Mouse (Mus musculus) MEL (cell line): ENCODE results near the gene Papola. TPM values are rescaled to one million over a fixed set of nuclear protein-coding genes. Genes with fewer than 3 reads are reported as not detected.

Experiments
- DNase-seq: peaks from one replicate; pipeline ENCODE4 v3.0.0; 2011; ENCODE audit warnings: low read depth, low spot score
- H3K27ac ChIP-seq: 2 replicates; pipeline ENCODE4 v1.5.1; 2012; ENCODE audit warnings: low read depth, mild to moderate bottlenecking, control low read depth, low read length, moderate library complexity; ENCODE audit not compliant: control insufficient read depth
- H3K27me3 ChIP-seq, 2 experiments: fragments of 150-350 bp in 1 of 2; sonication (generic) in 1 of 2; 2 replicates each; pipeline ENCODE4 v1.6.1; 2012; ENCODE audit warnings: low read length in 2 of 2, mild to moderate bottlenecking in 2 of 2, improper control_type of control experiment in 1 of 2, moderate library complexity in 1 of 2; ENCODE audit not compliant: insufficient read depth in 2 of 2, control insufficient read depth in 1 of 2
- H3K36me3 ChIP-seq, 2 experiments: 2 replicates each; pipeline ENCODE4 v1.6.1; 2012 to 2014; ENCODE audit warnings: low read length in 2 of 2, improper control_type of control experiment in 1 of 2, inconsistent platforms in 1 of 2, mild to moderate bottlenecking in 1 of 2; ENCODE audit not compliant: insufficient read depth in 2 of 2, control insufficient read depth in 1 of 2
- H3K4me1 ChIP-seq, 2 experiments: fragments of 150-350 bp in 1 of 2; sonication (generic) in 1 of 2; 2 replicates each; pipeline ENCODE4 v1.6.1; 2012; ENCODE audit warnings: low read length in 2 of 2, improper control_type of control experiment in 1 of 2, mild to moderate bottlenecking in 1 of 2; ENCODE audit not compliant: insufficient read depth in 2 of 2, control insufficient read depth in 1 of 2
- H3K4me3 ChIP-seq, 2 experiments: fragments of 150-350 bp in 1 of 2; sonication (generic) in 1 of 2; 2 replicates each; pipeline ENCODE4 v1.5.1; 2012; ENCODE audit warnings: low read depth in 2 of 2, low read length in 2 of 2, mild to moderate bottlenecking in 2 of 2, moderate library complexity in 2 of 2, control low read depth in 1 of 2, improper control_type of control experiment in 1 of 2; ENCODE audit not compliant: control insufficient read depth in 1 of 2, insufficient read depth in 1 of 2
- H3K79me2 ChIP-seq: 2 replicates; pipeline ENCODE4 v1.6.1; 2012; ENCODE audit warnings: mild to moderate bottlenecking, low read length, moderate library complexity; ENCODE audit not compliant: control insufficient read depth, poor library complexity, insufficient read depth
- H3K9ac ChIP-seq: 2 replicates; pipeline ENCODE4 v1.6.1; 2012; ENCODE audit warnings: low read depth, mild to moderate bottlenecking, control low read depth, low read length, moderate library complexity; ENCODE audit not compliant: control insufficient read depth, poor library complexity, severe bottlenecking
- H3K9me3 ChIP-seq: fragments of 150-350 bp; sonication (generic); replicated peaks from 2 replicates; pipeline ENCODE4 v1.6.1; 2012; ENCODE audit warnings: mild to moderate bottlenecking, low read length, improper control_type of control experiment, moderate library complexity; ENCODE audit not compliant: insufficient read depth
- CTCF ChIP-seq, 3 experiments: IDR thresholded peaks in 2 of 3; conservative IDR thresholded peaks in 1 of 3; 2 replicates each; pipeline ENCODE4 v1.5.1; 2011 to 2012; ENCODE audit warnings: low read length in 3 of 3, low read depth in 2 of 3, mild to moderate bottlenecking in 2 of 3, improper control_type of control experiment in 1 of 3, inconsistent platforms in 1 of 3, mixed read lengths in 1 of 3, moderate library complexity in 1 of 3; ENCODE audit not compliant: control insufficient read depth in 1 of 3, insufficient read depth in 1 of 3, poor library complexity in 1 of 3, severe bottlenecking in 1 of 3
- E2F4 ChIP-seq: IDR thresholded peaks from 2 replicates; pipeline ENCODE4 v1.6.1; 2011; ENCODE audit warnings: low read depth, low read length, improper control_type of control experiment, borderline replicate concordance
- ELF1 ChIP-seq: IDR thresholded peaks from 2 replicates; pipeline ENCODE4 v1.6.1; 2014; ENCODE audit warnings: low read depth, mild to moderate bottlenecking, inconsistent platforms, low read length, improper control_type of control experiment, moderate library complexity
- ETS1 ChIP-seq: IDR thresholded peaks from 2 replicates; pipeline ENCODE4 v1.6.1; 2012; ENCODE audit warnings: low read depth, mild to moderate bottlenecking, inconsistent platforms, low read length, improper control_type of control experiment, moderate library complexity
- GABPA ChIP-seq: IDR thresholded peaks from 2 replicates; pipeline ENCODE4 v1.6.1; 2012; ENCODE audit warnings: low read depth, mild to moderate bottlenecking, inconsistent platforms, low read length, improper control_type of control experiment, moderate library complexity
- HCFC1 ChIP-seq: IDR thresholded peaks from 2 replicates; pipeline ENCODE4 v1.6.1; 2012; ENCODE audit warnings: low read depth, mild to moderate bottlenecking, inconsistent platforms, low read length, improper control_type of control experiment, moderate library complexity
- JUND ChIP-seq: IDR thresholded peaks from 2 replicates; pipeline ENCODE4 v1.6.1; 2011; ENCODE audit warnings: low read depth, mild to moderate bottlenecking, improper control_type of control experiment, low read length
- MAX ChIP-seq: IDR thresholded peaks from 2 replicates; pipeline ENCODE4 v1.6.1; 2011; ENCODE audit warnings: low read length, improper control_type of control experiment
- MYC ChIP-seq: IDR thresholded peaks from 2 replicates; pipeline ENCODE4 v1.6.1; 2011; ENCODE audit warnings: low read depth, mild to moderate bottlenecking, low read length, improper control_type of control experiment, moderate library complexity
- NELFE ChIP-seq: IDR thresholded peaks from 2 replicates; pipeline ENCODE4 v1.6.1; 2011; ENCODE audit warnings: low read depth, low read length, improper control_type of control experiment
- POLR2A ChIP-seq, 2 experiments: IDR thresholded peaks; 2 replicates each; pipeline ENCODE4 v1.6.1; 2011 to 2012; ENCODE audit warnings: low read length in 2 of 2, mild to moderate bottlenecking in 2 of 2, control low read depth in 1 of 2, improper control_type of control experiment in 1 of 2, low read depth in 1 of 2, moderate library complexity in 1 of 2; ENCODE audit not compliant: control insufficient read depth in 1 of 2, insufficient read depth in 1 of 2, poor library complexity in 1 of 2
- POLR2AphosphoS5 ChIP-seq: IDR thresholded peaks from 2 replicates; pipeline ENCODE4 v1.6.1; 2012; ENCODE audit warnings: low read depth, borderline replicate concordance, mild to moderate bottlenecking, inconsistent platforms, low read length, moderate library complexity, mixed read lengths
- RAD21 ChIP-seq: IDR thresholded peaks from 2 replicates; pipeline ENCODE4 v1.6.1; 2011; ENCODE audit warnings: mild to moderate bottlenecking, low read depth, low read length, improper control_type of control experiment
- RCOR1 ChIP-seq: IDR thresholded peaks from 2 replicates; pipeline ENCODE4 v1.6.1; 2012; ENCODE audit warnings: low read depth, mild to moderate bottlenecking, inconsistent platforms, low read length, improper control_type of control experiment
- SIN3A ChIP-seq: IDR thresholded peaks from 2 replicates; pipeline ENCODE4 v1.6.1; 2012; ENCODE audit warnings: low read length, improper control_type of control experiment, inconsistent platforms
- SMC3 ChIP-seq: IDR thresholded peaks from 2 replicates; pipeline ENCODE4 v1.6.1; 2011; ENCODE audit warnings: low read depth, low read length, improper control_type of control experiment
- TAL1 ChIP-seq: IDR thresholded peaks from 2 replicates; pipeline ENCODE4 v1.6.1; 2012; ENCODE audit warnings: mild to moderate bottlenecking, inconsistent platforms, low read length, moderate library complexity, mixed read lengths
- TCF12 ChIP-seq: IDR thresholded peaks from 2 replicates; pipeline ENCODE4 v1.6.1; 2014; ENCODE audit warnings: low read depth, mild to moderate bottlenecking, inconsistent platforms, low read length, improper control_type of control experiment, moderate library complexity
- ZKSCAN1 ChIP-seq: IDR thresholded peaks from 2 replicates; pipeline ENCODE4 v1.6.1; 2012; ENCODE audit warnings: low read depth, mild to moderate bottlenecking, inconsistent platforms, low read length, improper control_type of control experiment, moderate library complexity
- ZNF384 ChIP-seq: IDR thresholded peaks from 2 replicates; pipeline ENCODE4 v1.6.1; 2012; ENCODE audit warnings: low read depth, mild to moderate bottlenecking, inconsistent platforms, low read length, improper control_type of control experiment
- polyA plus RNA-seq, 2 experiments: library from polyadenylated mRNA; stranded (reverse) in 1 of 2; unstranded in 1 of 2; fragments of >175 nt in 1 of 2; fragments of >200 nt in 1 of 2; gene quantifications; 2 replicates each; pipeline versions ENCODE4 v1.2.1 to v1.2.4; 2012; ENCODE audit warnings: low replicate concordance in 2 of 2, low read depth in 1 of 2; ENCODE audit not compliant: insufficient read length in 2 of 2, insufficient read depth in 1 of 2, missing spikeins in 1 of 2
- total RNA-seq: library from RNA; depleted of rRNA; stranded (reverse); fragments of 300-350 nt; gene quantifications from 2 replicates; pipeline ENCODE4 v1.2.3, GENCODE M21; 2012

The Papola gene
- total and polyA plus RNA-seq, 3 experiments, result 144 to 329 (median 193) TPM

GRCm38 (mm10) chr12:105807416-105807815 is 22.9 kb downstream of the Papola start:
- H3K4me1 ChIP-seq, result peaks cover 7 to 21% of the 10 kb centered on the region in 2 experiments
- H3K4me3 ChIP-seq, result no peak overlapping the region
- no peak overlapping the region for H3K27ac ChIP-seq
- no peaks in the 10 kb centered on the region for H3K9me3 ChIP-seq
- peak; percentile 31; the same call in 1 of the 2 replicates for TF ChIP-seq RCOR1
- TF ChIP-seq RAD21, result no peak
- peak; percentile 31 for DNase-seq
- no peaks in the 10 kb centered on the region for H3K27me3 ChIP-seq
- H3K36me3 ChIP-seq, result peaks cover 45 to 80% of the 10 kb centered on the region in 2 experiments
- H3K9ac ChIP-seq, result no peak overlapping the region
- H3K79me2 ChIP-seq, result peaks cover 8% of the 10 kb centered on the region; the same call in 1 of the 2 replicates

DNA sequence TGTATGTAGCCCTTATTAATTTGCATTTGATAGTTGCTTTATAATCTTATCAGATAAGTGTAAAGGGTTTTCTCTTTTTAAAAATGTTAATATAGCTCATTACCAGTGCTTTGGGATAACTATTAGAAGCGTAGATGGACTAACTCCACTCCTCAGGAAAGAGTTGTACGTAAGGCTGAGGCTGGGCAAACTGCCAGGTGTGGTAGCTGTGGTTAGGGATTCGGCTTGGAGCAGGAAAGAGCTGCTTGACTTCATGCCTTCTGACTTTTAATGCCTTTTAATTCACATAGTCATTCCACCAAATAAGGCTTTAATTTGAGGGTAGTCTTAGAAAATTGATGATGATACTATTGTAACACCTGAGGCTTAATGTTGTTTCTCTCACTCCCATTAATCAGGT is 24.5 kb downstream of the Papola start:
- no peak overlapping the region for H3K4me3 ChIP-seq
- no peak for TF ChIP-seq ETS1
- TF ChIP-seq MAX, result no peak
- no peak for TF ChIP-seq JUND
- TF ChIP-seq MYC, result no peak
- TF ChIP-seq POLR2AphosphoS5, result no peak
- no peak for TF ChIP-seq SMC3
- TF ChIP-seq CTCF (IDR thresholded peaks at IDR 0.05 in 2 of 3, conservative IDR thresholded peaks at IDR 0.05 in 1 of 3; ENCODE audit: control insufficient read depth in 1 of 3, insufficient read depth in 1 of 3, low read depth in 2 of 3, low read length in 3 of 3, poor library complexity in 1 of 3, severe bottlenecking in 1 of 3), result no peak
- no peak for TF ChIP-seq TAL1
- TF ChIP-seq ELF1, result no peak
- TF ChIP-seq TCF12, result no peak
- TF ChIP-seq POLR2A (IDR thresholded peaks at IDR 0.05; ENCODE audit: control insufficient read depth in 1 of 2, insufficient read depth in 1 of 2, low read depth in 1 of 2, low read length in 2 of 2, poor library complexity in 1 of 2), result no peak
- TF ChIP-seq ZKSCAN1, result no peak
- no peak for TF ChIP-seq E2F4
- TF ChIP-seq HCFC1, result no peak
- TF ChIP-seq RAD21, result no peak
- TF ChIP-seq GABPA, result no peak
- no peak for TF ChIP-seq SIN3A
- TF ChIP-seq ZNF384, result no peak
- no peak for TF ChIP-seq NELFE
- H3K9ac ChIP-seq, result no peak overlapping the region
- H3K27me3 ChIP-seq, result no peaks in the 10 kb centered on the region
- peaks cover 3% of the 10 kb centered on the region; the same call in 1 of the 2 replicates for H3K79me2 ChIP-seq
- H3K9me3 ChIP-seq, result no peaks in the 10 kb centered on the region
- peaks cover 45 to 71% of the 10 kb centered on the region in 2 experiments for H3K36me3 ChIP-seq
- DNase-seq, result peak; percentile 57
- H3K27ac ChIP-seq, result no peak overlapping the region
- H3K4me1 ChIP-seq, result peaks cover 7 to 21% of the 10 kb centered on the region in 2 experiments
